In genomic region chr2:30676450-30676832, GRCm38 (mm10) we compare ENCODE assay signal across 9 mouse cellular contexts.
DNase-seq lines count a peak whose midpoint lies in the region; ATAC-seq lines count a peak whose summit lies in the region.
"Had no signal": no experiment of that assay in that cellular context is flagged by ENCODE, and none has a peak within 500 bp of the region (broad histone marks: within the 10 kb centered on the region; RNA-seq: fewer than 3 reads in every experiment).

No protein-coding gene starts in this region.

- no peaks in the 10 kb centered on the region for H3K27me3 ChIP-seq in kidney, embryonic 14.5 days (ENCODE audit: control insufficient read depth, insufficient read depth, low read length)
- H3K27me3 ChIP-seq in embryonic facial prominence, embryonic 11.5 days (ENCODE audit: control insufficient read depth, insufficient read depth, low read length) = no peaks in the 10 kb centered on the region
- no peaks in the 10 kb centered on the region for H3K27me3 ChIP-seq in hindbrain, embryonic 14.5 days (ENCODE audit: control insufficient read depth, insufficient read depth, low read length)
- H3K27me3 ChIP-seq in midbrain, embryonic 14.5 days (ENCODE audit: control insufficient read depth, insufficient read depth, low read length) = no peaks in the 10 kb centered on the region

- peaks cover 8% of the 10 kb centered on the region; the same call in 1 of the 2 replicates for H3K9me3 ChIP-seq in kidney, embryonic 14.5 days (ENCODE audit: control insufficient read depth, low read length)
- no peaks in the 10 kb centered on the region for H3K9me3 ChIP-seq in embryonic facial prominence, embryonic 11.5 days (replicated peaks; ENCODE audit: control insufficient read depth, low read length)
- peaks cover 11% of the 10 kb centered on the region for H3K9me3 ChIP-seq in hindbrain, embryonic 14.5 days (ENCODE audit: control insufficient read depth, low read length)
- H3K9me3 ChIP-seq in midbrain, embryonic 14.5 days (ENCODE audit: control insufficient read depth, low read length) = peaks cover 7% of the 10 kb centered on the region

- WGBS in kidney, embryonic 14.5 days = 4% methylated on average over 6 of the region's 7 CpGs
- WGBS in embryonic facial prominence, embryonic 11.5 days = 7% methylated on average over 7 of the region's 7 CpGs
- 8% methylated on average over 7 of the region's 7 CpGs for WGBS in hindbrain, embryonic 14.5 days
- WGBS in midbrain, embryonic 14.5 days = 5% methylated on average over 7 of the region's 7 CpGs

- H3K4me2 ChIP-seq in kidney, embryonic 14.5 days (replicated peaks; ENCODE audit: low read depth, low read length) = peak overlapping the region; percentile 63
- peak overlapping the region; percentile 67 for H3K4me2 ChIP-seq in embryonic facial prominence, embryonic 11.5 days (ENCODE audit: low read depth, low read length)
- peak overlapping the region; percentile 52 for H3K4me2 ChIP-seq in hindbrain, embryonic 14.5 days (replicated peaks)
- H3K4me2 ChIP-seq in midbrain, embryonic 14.5 days (ENCODE audit: low read length) = peak overlapping the region; percentile 58

- no peaks in the 10 kb centered on the region for H3K36me3 ChIP-seq in kidney, embryonic 14.5 days (ENCODE audit: control insufficient read depth, insufficient read depth, low read length)
- H3K36me3 ChIP-seq in embryonic facial prominence, embryonic 11.5 days (replicated peaks; ENCODE audit: control insufficient read depth, insufficient read depth, low read depth, low read length) = no peaks in the 10 kb centered on the region
- no peaks in the 10 kb centered on the region for H3K36me3 ChIP-seq in hindbrain, embryonic 14.5 days (replicated peaks; ENCODE audit: control insufficient read depth, insufficient read depth)
- H3K36me3 ChIP-seq in midbrain, embryonic 14.5 days (ENCODE audit: control insufficient read depth, insufficient read depth, low read length) = no peaks in the 10 kb centered on the region
- H3K36me3 ChIP-seq: G1E had no signal

- peak overlapping the region; percentile 59; the same call in 1 of the 2 replicates for H3K9ac ChIP-seq in kidney, embryonic 14.5 days (ENCODE audit: low read depth, low read length)
- H3K9ac ChIP-seq in embryonic facial prominence, embryonic 11.5 days (replicated peaks; ENCODE audit: low read length) = peak overlapping the region; percentile 64
- H3K9ac ChIP-seq in hindbrain, embryonic 14.5 days = peak overlapping the region; percentile 48
- H3K9ac ChIP-seq in midbrain, embryonic 14.5 days (replicated peaks; ENCODE audit: low read length) = peak overlapping the region; percentile 59

- H3K4me1 ChIP-seq in kidney, embryonic 14.5 days (ENCODE audit: control insufficient read depth, insufficient read depth, low read length) = peaks cover 23% of the 10 kb centered on the region
- peaks cover 6% of the 10 kb centered on the region for H3K4me1 ChIP-seq in embryonic facial prominence, embryonic 11.5 days (ENCODE audit: control insufficient read depth, insufficient read depth, low read length)
- peaks cover 23% of the 10 kb centered on the region for H3K4me1 ChIP-seq in hindbrain, embryonic 14.5 days (replicated peaks; ENCODE audit: control insufficient read depth, insufficient read depth, low read length)
- H3K4me1 ChIP-seq in midbrain, embryonic 14.5 days (ENCODE audit: control insufficient read depth, insufficient read depth, low read length) = peaks cover 23% of the 10 kb centered on the region

- peak overlapping the region; percentile 98 for H3K27ac ChIP-seq in kidney, embryonic 14.5 days (ENCODE audit: low read depth, low read length)
- peak overlapping the region; percentile 54; the same call in 1 of the 2 replicates for H3K27ac ChIP-seq in embryonic facial prominence, embryonic 11.5 days (replicated peaks; ENCODE audit: low read depth, low read length)
- H3K27ac ChIP-seq in hindbrain, embryonic 14.5 days = peak overlapping the region; percentile 93
- H3K27ac ChIP-seq in midbrain, embryonic 14.5 days (replicated peaks; ENCODE audit: low read depth, low read length) = peak overlapping the region; percentile 97

- DNase-seq in kidney, postnatal 10 days = no peak
- no peak for DNase-seq in embryonic facial prominence, embryonic 11.5 days (ENCODE audit: low spot score)
- DNase-seq in hindbrain, embryonic 14.5 days (ENCODE audit: low spot score) = no peak
- no peak for DNase-seq in midbrain, embryonic 14.5 days
- no peak for DNase-seq in ovary, postnatal 10 days (ENCODE audit: low spot score)
- DNase-seq in kidney, adult 9 months = no peak
- DNase-seq in frontal cortex, postnatal 10 days (ENCODE audit: low spot score in 2 of 2) = no peak

- H3K4me3 ChIP-seq in kidney, embryonic 14.5 days (ENCODE audit: low read length) = peak overlapping the region; percentile 30
- H3K4me3 ChIP-seq in embryonic facial prominence, embryonic 11.5 days (ENCODE audit: low read depth, low read length) = peak overlapping the region; percentile 29
- peak overlapping the region; percentile 17 for H3K4me3 ChIP-seq in hindbrain, embryonic 14.5 days (replicated peaks; ENCODE audit: low read length)
- peak overlapping the region; percentile 25 for H3K4me3 ChIP-seq in midbrain, embryonic 14.5 days (replicated peaks; ENCODE audit: low read depth, low read length)

- peak; percentile 19; the same call in 1 of the 2 replicates for ATAC-seq in kidney, embryonic 14.5 days (ENCODE audit: low FRiP score, low TSS enrichment)
- peak; percentile 51 for ATAC-seq in embryonic facial prominence, embryonic 11.5 days (replicated peaks; ENCODE audit: insufficient number of reproducible peaks, low FRiP score, low TSS enrichment, low read depth)
- no peak for ATAC-seq in hindbrain, embryonic 14.5 days (ENCODE audit: low FRiP score)
- peak; percentile 2; the same call in 1 of the 2 replicates for ATAC-seq in midbrain, embryonic 14.5 days (ENCODE audit: low FRiP score, low TSS enrichment)
